Mouse (Mus musculus): ENCODE measurements around the gene Fhit. TPM values are rescaled to one million over a fixed set of nuclear protein-coding genes. Genes with fewer than 3 reads are reported as not detected.
A peak's percentile ranks its signal among the peaks of the same experiment; 100 is the strongest.

Gene Fhit
- polyA plus RNA-seq (2015; fragmentation: Nextera tagmentation; extraction: Ambion mirVana) = 7.3 and 7.6 TPM in 2 replicates

- no peaks in the 10 kb centered on the region for H3K36me3 ChIP-seq (ENCODE audit: control insufficient read depth, insufficient read depth)
- H3K4me1 ChIP-seq (replicated peaks; ENCODE audit: control insufficient read depth, insufficient read depth, low read length) = peaks cover 11% of the 10 kb centered on the region; the same call in 1 of the 2 replicates
- peak; percentile 98 for ATAC-seq
- H3K27me3 ChIP-seq (replicated peaks; ENCODE audit: control insufficient read depth, insufficient read depth, low read length) = no peaks in the 10 kb centered on the region
- H3K9ac ChIP-seq (replicated peaks; ENCODE audit: low read depth, low read length) = peak within 1 kb of the TSS; percentile 59
- no peaks in the 10 kb centered on the region for H3K9me3 ChIP-seq (ENCODE audit: control insufficient read depth, low read length)
- WGBS = under 1% methylated on average over 28 of the region's 28 CpGs
- H3K4me3 ChIP-seq (replicated peaks; ENCODE audit: low read length) = peak within 1 kb of the TSS; percentile 60
- peak within 1 kb of the TSS; percentile 60; the same call in 1 of the 2 replicates for H3K27ac ChIP-seq (ENCODE audit: low read length)
- H3K4me2 ChIP-seq (ENCODE audit: low read length) = peak within 1 kb of the TSS; percentile 91
Measured at GRCm38 (mm10) chr14:11161751-11162231, at the start of gene Fhit. TSS of gene Fhit (minus strand) at chr14:11162035.

- no peak overlapping the region for H3K4me3 ChIP-seq (replicated peaks; ENCODE audit: low read length)
- no peak overlapping the region for H3K27ac ChIP-seq (ENCODE audit: low read length)
- no peaks in the 10 kb centered on the region for H3K36me3 ChIP-seq (ENCODE audit: control insufficient read depth, insufficient read depth)
- H3K9me3 ChIP-seq (ENCODE audit: control insufficient read depth, low read length) = no peaks in the 10 kb centered on the region
- H3K4me2 ChIP-seq (ENCODE audit: low read length) = no peak overlapping the region
- H3K9ac ChIP-seq (replicated peaks; ENCODE audit: low read depth, low read length) = no peak overlapping the region
- 0 out of 2 replicates have a peak, but pooled peaks cover 2% of the 10 kb centered on the region for H3K4me1 ChIP-seq (replicated peaks; ENCODE audit: control insufficient read depth, insufficient read depth, low read length)
- 47% methylated on average over 2 of the region's 2 CpGs for WGBS
- H3K27me3 ChIP-seq (replicated peaks; ENCODE audit: control insufficient read depth, insufficient read depth, low read length) = no peaks in the 10 kb centered on the region
- ATAC-seq = no peak
Measured at GRCm38 (mm10) chr14:11206786-11207185, 45.0 kb upstream of the Fhit start.

DNA sequence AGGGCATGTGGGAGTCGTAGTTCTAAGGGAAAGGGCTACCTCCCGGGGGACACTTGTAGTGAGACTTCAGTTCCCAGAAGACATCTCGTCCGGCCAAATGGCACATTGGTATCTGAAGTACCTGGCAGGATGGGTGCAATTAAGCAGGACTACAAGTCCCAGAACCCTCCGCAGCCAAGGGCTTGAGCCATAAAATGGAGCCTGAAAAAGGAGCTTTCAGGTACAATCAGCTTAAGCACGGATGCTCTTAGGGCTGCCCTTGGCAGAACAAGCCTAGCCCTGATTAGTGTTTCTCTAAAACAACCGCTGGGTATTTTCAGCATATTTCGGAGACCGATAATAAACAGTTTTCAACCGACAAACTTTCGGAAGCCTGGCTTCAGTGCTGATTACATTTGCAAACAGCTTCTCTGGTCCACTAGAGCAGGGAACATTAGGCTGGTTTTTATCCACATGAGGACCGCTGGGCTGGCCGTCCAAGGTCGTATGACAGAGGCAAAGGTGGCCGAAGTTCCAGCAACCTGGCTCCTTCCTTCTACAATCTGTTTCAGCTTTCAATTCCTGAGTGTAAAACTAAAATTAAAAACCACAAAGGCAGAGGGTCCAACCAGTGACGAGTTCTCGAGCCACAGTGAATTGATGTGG, 907 bp downstream of the Fhit start:
- whole genome bisulfite sequencing = 5% methylated on average over 17 of the region's 17 CpGs

DNA sequence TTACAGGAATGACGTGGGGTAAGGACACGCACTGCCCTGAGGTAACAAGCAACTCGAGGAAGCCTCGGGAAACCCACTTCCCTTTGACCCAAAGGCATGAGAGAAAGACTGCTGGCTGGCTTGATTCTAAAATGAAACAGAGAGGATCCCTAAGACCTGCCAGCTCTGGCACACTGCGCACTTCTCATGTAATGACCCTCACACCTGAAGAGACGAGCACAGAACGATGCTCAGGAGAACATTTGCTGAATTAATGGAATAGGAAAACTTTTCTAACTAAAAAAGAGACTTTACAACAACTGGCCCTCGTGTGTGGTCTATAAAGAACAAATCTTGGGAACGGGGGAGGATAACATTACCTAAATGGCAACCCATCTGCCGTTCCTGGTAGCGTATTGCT, 2.2 kb downstream of the Fhit start:
- no peak for ATAC-seq
- H3K9me3 ChIP-seq (ENCODE audit: control insufficient read depth, low read length) = no peaks in the 10 kb centered on the region
- no peaks in the 10 kb centered on the region for H3K27me3 ChIP-seq (replicated peaks; ENCODE audit: control insufficient read depth, insufficient read depth, low read length)
- peaks cover 11% of the 10 kb centered on the region; the same call in 1 of the 2 replicates for H3K4me1 ChIP-seq (replicated peaks; ENCODE audit: control insufficient read depth, insufficient read depth, low read length)
- H3K4me2 ChIP-seq (ENCODE audit: low read length) = no peak overlapping the region
- WGBS = 88% methylated on average over 11 of the region's 11 CpGs
- no peak overlapping the region for H3K27ac ChIP-seq (ENCODE audit: low read length)
- H3K4me3 ChIP-seq (replicated peaks; ENCODE audit: low read length) = no peak overlapping the region
- no peaks in the 10 kb centered on the region for H3K36me3 ChIP-seq (ENCODE audit: control insufficient read depth, insufficient read depth)
- no peak overlapping the region for H3K9ac ChIP-seq (replicated peaks; ENCODE audit: low read depth, low read length)

More for the DNA sequence above, 907 bp downstream of the Fhit start:
- H3K9me3 ChIP-seq (ENCODE audit: control insufficient read depth, low read length) = no peaks in the 10 kb centered on the region
- H3K4me3 ChIP-seq (replicated peaks; ENCODE audit: low read length) = peak overlapping the region; percentile 60
- peak overlapping the region; percentile 60; the same call in 1 of the 2 replicates for H3K27ac ChIP-seq (ENCODE audit: low read length)
- H3K27me3 ChIP-seq (replicated peaks; ENCODE audit: control insufficient read depth, insufficient read depth, low read length) = no peaks in the 10 kb centered on the region
- ATAC-seq = peak; percentile 90
- peaks cover 11% of the 10 kb centered on the region; the same call in 1 of the 2 replicates for H3K4me1 ChIP-seq (replicated peaks; ENCODE audit: control insufficient read depth, insufficient read depth, low read length)
- H3K4me2 ChIP-seq (ENCODE audit: low read length) = peak overlapping the region; percentile 91
- H3K36me3 ChIP-seq (ENCODE audit: control insufficient read depth, insufficient read depth) = no peaks in the 10 kb centered on the region
- peak overlapping the region; percentile 59 for H3K9ac ChIP-seq (replicated peaks; ENCODE audit: low read depth, low read length)

- no peaks in the 10 kb centered on the region for H3K9me3 ChIP-seq (ENCODE audit: control insufficient read depth, low read length)
- no peaks in the 10 kb centered on the region for H3K27me3 ChIP-seq (replicated peaks; ENCODE audit: control insufficient read depth, insufficient read depth, low read length)
- peaks cover 11% of the 10 kb centered on the region; the same call in 1 of the 2 replicates for H3K4me1 ChIP-seq (replicated peaks; ENCODE audit: control insufficient read depth, insufficient read depth, low read length)
- no peak overlapping the region for H3K4me2 ChIP-seq (ENCODE audit: low read length)
- no peak overlapping the region for H3K27ac ChIP-seq (ENCODE audit: low read length)
- no peak overlapping the region for H3K4me3 ChIP-seq (replicated peaks; ENCODE audit: low read length)
- no peak for ATAC-seq
- 76% methylated on average over 7 of the region's 7 CpGs for WGBS
- no peaks in the 10 kb centered on the region for H3K36me3 ChIP-seq (ENCODE audit: control insufficient read depth, insufficient read depth)
- no peak overlapping the region for H3K9ac ChIP-seq (replicated peaks; ENCODE audit: low read depth, low read length)
Measured at GRCm38 (mm10) chr14:11159021-11159420, 2.8 kb downstream of the Fhit start.

DNA sequence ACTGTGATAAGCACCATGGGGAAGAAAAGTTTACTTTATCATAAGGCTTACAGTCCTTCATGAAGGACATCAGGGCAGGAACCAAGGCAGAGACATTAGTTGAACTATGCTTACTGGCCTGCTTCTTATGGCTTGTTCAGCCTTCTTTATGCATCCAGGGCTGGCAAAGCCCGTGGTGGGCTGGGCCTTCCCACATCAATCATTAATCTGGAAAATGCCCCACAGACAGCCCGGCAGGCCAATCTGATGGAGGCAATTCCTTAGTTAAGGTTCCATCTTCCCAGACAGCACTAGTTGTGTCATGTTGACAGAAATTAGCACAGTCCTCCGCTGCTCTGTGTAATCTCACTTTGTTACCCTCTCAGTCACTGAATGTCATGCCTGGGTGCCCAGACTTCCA, 4.1 kb downstream of the Fhit start:
- Histone ChIP-seq H3K4me2 (ENCODE audit: low read length) (no peak overlapping the region), H3K27ac (ENCODE audit: low read length) (no peak overlapping the region), H3K27me3 (replicated peaks; ENCODE audit: control insufficient read depth, insufficient read depth, low read length) (no peaks in the 10 kb centered on the region), H3K4me3 (replicated peaks; ENCODE audit: low read length) (no peak overlapping the region), H3K36me3 (ENCODE audit: control insufficient read depth, insufficient read depth) (no peaks in the 10 kb centered on the region), H3K4me1 (replicated peaks; ENCODE audit: control insufficient read depth, insufficient read depth, low read length) (peaks cover 11% of the 10 kb centered on the region; the same call in 1 of the 2 replicates), H3K9me3 (ENCODE audit: control insufficient read depth, low read length) (no peaks in the 10 kb centered on the region), H3K9ac (replicated peaks; ENCODE audit: low read depth, low read length) (no peak overlapping the region)
- ATAC-seq = no peak
- WGBS = 86% methylated on average over 3 of the region's 3 CpGs

DNA sequence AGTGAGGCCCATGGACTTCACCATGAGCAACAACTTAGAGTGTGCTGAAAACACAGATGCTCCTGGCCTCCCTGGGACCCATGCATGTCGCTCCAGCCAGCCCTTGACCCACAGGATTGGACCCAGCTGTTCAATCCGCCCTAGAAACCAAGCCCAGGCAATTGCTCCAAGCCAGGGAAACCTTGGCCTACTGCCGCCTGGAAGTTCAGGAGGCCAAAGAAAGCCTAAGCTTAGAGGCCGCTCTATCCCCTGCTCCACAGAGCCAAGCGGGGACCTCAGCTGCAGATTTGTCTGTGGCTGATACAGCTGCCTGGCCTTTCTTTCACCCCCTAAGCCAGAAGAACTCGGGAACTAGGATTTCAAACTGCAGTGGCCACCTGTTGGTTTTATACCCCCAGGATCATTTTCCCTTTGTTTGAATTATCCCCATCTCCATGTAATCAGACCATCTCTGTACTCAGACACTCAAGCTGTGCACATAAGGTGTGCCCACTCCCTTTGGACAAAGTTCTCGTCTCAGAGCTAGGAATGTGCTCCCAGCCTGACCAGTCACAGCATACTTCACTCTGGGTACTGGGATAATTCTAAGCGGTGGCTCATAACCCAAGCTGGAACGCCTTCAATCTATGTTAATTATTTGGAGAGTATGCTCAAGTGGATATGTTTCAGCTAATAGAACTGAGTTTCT, 10.1 kb downstream of the Fhit start:
- H3K36me3 ChIP-seq (ENCODE audit: control insufficient read depth, insufficient read depth) = no peaks in the 10 kb centered on the region
- H3K9me3 ChIP-seq (ENCODE audit: control insufficient read depth, low read length) = no peaks in the 10 kb centered on the region
- no peak overlapping the region for H3K27ac ChIP-seq (ENCODE audit: low read length)
- no peak overlapping the region for H3K9ac ChIP-seq (replicated peaks; ENCODE audit: low read depth, low read length)
- no peak for ATAC-seq
- no peaks in the 10 kb centered on the region for H3K4me1 ChIP-seq (replicated peaks; ENCODE audit: control insufficient read depth, insufficient read depth, low read length)
- H3K4me3 ChIP-seq (replicated peaks; ENCODE audit: low read length) = no peak overlapping the region
- no peak overlapping the region for H3K4me2 ChIP-seq (ENCODE audit: low read length)
- no peaks in the 10 kb centered on the region for H3K27me3 ChIP-seq (replicated peaks; ENCODE audit: control insufficient read depth, insufficient read depth, low read length)
- WGBS = 83% methylated on average over 9 of the region's 9 CpGs

- no peaks in the 10 kb centered on the region for H3K36me3 ChIP-seq (ENCODE audit: control insufficient read depth, insufficient read depth)
- no peak overlapping the region for H3K4me3 ChIP-seq (replicated peaks; ENCODE audit: low read length)
- H3K4me1 ChIP-seq (replicated peaks; ENCODE audit: control insufficient read depth, insufficient read depth, low read length) = peaks cover 12% of the 10 kb centered on the region; the same call in 1 of the 2 replicates
- WGBS = 61% methylated on average over 12 of the region's 12 CpGs
- H3K27ac ChIP-seq (ENCODE audit: low read length) = no peak overlapping the region
- no peak overlapping the region for H3K9ac ChIP-seq (replicated peaks; ENCODE audit: low read depth, low read length)
- no peaks in the 10 kb centered on the region for H3K9me3 ChIP-seq (ENCODE audit: control insufficient read depth, low read length)
- peak; percentile 79 for ATAC-seq
- H3K27me3 ChIP-seq (replicated peaks; ENCODE audit: control insufficient read depth, insufficient read depth, low read length) = no peaks in the 10 kb centered on the region
- no peak overlapping the region for H3K4me2 ChIP-seq (ENCODE audit: low read length)
Measured at GRCm38 (mm10) chr14:11133787-11134735, 27.8 kb downstream of the Fhit start.

Data from forebrain, embryonic 16.5 days (tissue).